Mouse (Mus musculus): ENCODE results near the gene Pomc.

Pomc gene

DNA sequence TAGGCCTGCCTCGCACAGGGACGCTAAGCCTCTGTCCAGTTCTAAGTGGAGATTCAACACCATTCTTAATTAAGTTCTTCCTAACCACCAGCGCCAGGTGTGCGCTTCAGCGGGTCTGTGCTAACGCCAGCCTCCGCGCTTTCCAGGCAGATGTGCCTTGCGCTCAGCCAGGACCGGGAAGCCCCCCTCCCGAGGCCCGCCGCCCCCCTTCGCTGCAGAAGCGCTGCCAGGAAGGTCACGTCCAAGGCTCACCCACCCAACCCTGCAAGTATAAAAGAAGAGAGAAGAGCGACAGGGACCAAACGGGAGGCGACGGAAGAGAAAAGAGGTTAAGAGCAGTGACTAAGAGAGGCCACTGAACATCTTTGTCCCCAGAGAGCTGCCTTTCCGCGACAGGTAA is at the start of gene Pomc:
Gene Pomc, plus strand, starts transcription at position 301 of the 400 bp plus-strand sequence.
- no peak for DNase-seq (ENCODE audit: low read depth, low spot score)

DNA sequence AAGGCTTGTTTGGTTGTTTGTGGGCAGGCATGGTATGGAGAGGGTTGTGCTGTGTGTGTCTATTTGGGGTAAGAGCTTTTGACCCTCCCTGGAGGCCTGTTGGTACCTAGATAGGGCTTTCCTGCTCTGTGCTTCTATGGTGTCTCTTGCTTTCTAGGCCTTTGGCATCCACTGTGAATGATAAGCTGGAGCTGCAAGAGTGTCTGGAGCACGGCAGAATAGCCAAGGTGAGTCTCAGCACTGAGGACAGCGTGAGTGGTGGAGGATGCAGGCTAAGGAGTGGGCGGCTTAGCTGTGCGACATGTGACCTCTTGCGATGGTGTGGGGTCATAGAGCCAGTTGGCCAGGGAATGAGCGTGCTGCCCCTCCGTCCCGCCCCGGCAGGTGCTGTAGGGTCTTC is 49.3 kb upstream of the Pomc start:
- DNase-seq (ENCODE audit: low read depth, low spot score): no peak

DNA sequence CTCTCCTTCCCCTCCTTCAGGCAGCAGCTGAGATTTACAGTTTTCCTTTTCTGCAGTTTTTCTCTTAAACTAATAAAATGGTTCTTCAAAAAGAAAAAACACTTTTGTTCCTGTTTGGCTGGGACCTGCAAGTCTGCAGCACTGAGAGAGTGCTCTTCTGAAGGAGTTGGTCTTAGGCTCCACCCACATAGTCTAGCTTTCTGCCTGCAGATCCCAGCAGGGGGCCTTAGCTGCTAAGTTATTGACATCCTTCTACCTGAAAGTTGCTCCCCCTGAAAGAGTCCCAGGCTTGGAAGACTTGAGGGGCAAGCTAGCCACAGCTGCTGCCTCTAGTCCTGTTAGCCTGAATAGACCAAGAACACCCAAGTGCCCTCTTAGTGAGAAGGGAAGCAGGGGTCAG is 48.4 kb upstream of the Pomc start:
- no peak for DNase-seq (ENCODE audit: low read depth, low spot score)

DNA sequence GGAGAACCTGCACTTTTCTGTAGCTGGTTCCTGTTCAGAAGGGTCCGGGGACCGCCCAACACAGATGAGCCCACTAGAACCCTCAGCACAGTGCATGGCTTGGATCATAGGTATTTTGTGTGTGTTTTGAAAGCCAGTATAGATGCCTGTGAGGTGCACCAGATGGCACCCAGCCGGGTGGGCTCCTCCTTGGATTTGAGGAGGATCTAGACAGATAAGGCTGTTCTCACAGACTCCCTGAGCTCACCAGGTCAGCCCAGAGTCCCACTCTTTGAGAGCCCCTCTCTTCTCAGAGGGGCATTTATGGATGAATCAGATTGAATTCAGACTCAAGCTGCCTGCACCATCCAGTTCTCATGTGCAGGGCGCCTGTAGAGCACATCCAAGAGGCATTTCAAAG is 47.7 kb upstream of the Pomc start:
- no peak for DNase-seq (ENCODE audit: low read depth, low spot score)

DNA sequence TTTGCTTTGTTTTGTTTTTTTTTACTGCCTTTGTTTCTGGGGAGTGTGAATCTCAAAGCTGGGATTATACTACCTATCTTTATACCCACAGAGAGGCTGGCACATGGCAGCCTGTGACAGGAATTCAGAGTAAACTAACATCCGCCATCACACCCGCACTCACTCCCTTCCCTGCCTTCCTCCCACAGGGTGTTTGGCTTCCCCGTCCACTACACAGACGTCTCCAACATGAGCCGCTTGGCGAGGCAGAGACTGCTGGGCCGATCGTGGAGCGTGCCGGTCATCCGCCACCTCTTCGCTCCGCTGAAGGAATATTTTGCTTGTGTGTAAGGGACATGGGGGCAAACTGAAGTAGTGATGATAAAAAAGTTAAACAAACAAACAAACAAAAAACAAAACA is 47.3 kb upstream of the Pomc start:
- no peak for DNase-seq (ENCODE audit: low read depth, low spot score)

DNA sequence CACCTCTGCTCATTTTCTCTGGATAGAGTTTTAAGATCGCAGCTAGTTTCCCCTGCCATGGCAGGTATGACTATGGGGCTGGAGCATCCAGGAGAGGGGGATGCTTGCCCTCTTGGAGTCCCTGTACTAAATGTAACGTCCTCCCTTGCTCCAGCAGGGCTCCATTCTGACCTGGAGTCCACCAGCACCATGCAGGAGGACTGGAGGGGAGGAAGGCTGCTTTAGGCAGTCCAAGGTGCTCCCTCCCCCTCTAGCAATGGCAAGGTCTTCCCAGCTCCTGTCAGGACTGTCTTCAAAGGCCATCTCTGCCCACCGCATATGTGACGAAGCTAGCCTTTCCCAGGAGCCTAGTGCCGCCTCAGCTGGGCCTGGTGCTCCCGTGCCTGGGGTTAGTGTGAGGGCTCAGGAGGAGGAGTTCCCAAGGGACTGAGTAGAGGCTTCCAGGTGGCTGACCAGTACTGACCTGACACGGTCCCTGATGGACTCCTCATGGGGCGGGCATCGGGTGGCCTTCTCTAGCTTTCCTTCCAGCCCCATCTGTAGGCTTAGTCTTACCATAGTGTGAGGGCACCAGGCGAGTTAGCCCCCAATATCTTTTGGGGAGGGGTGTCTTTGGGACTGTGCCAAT is 44.2 kb upstream of the Pomc start:
- DNase-seq (ENCODE audit: low read depth, low spot score): no peak

DNA sequence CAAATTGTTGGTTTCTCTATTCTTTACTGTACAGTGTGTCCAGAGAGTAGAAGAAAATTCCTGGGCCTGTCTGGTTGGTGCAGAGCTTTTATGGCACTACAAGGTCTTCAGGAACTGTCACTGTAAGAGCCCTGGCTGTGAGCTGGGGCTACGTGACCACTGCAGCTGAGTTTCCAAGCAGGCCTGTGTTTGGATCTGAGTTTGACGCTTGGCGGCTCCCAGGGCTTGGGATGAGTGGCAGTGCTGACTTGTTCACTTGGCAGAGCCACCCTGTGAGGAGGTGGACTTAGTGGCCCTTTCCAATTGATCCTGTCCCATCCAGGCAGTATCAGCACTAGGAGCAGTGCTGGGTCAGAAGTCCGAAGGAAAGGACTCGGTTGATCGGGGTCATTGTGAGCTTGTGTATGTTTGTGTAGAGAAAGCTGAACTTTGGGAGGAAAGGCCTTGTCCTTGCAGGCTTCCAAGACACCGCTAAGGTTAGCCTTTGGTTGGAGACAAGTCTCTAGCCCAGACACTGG is 42.9 kb upstream of the Pomc start:
- DNase-seq (ENCODE audit: low read depth, low spot score): no peak

DNA sequence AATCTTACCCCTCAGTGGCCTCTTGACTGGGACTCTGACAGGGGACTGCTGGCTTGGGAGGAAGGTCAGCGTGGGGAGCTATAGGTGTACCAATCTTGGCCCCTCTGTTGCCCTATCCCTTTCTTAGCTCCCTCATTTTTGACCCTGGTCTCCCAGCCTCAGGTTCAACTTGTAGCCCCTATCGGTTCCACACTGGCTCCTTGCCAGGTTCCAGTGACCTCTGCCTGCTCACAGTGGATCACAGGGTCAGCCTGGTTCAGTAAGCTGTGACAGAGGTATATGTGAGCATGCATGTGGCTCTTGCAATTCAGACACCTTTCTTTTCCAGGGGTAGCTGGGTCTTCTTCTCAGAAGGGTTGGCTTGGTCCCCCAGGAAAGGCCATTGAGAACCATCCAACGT is 38.9 kb upstream of the Pomc start:
- DNase-seq (ENCODE audit: low read depth, low spot score): no peak

DNA sequence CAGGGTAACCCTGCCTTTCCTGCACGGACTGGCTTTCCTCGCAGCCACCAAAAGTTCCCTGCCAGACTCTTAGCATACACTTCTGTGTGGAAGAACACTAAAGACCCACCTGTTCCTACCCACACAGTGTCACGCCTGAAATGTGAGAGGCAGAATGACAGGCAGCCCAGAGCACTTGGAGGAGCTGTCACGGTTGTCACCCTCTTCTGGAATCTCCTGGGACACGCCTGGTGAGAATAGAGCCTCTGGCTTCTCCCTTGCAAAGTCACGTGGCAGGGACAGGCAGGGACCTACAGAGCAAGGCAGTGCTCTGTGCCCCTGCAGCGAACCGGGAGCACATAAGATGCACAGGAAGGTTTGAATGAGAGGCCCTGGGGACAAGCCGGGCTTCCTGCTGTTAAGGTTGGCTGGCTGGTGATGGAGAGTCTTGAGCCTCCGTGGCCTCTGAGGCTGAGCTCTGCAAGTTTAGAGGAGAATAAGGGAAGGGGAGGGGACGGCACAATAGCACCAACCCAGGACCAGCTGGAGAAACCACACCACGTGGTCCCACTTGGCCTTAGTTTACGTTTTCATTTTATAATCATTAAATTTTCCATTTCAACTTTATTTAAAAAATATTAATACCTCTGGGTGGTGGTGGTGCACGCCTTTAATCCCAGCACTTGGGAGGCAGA is 36.9 kb upstream of the Pomc start:
- DNase-seq (ENCODE audit: low read depth, low spot score): peak; percentile 77

DNA sequence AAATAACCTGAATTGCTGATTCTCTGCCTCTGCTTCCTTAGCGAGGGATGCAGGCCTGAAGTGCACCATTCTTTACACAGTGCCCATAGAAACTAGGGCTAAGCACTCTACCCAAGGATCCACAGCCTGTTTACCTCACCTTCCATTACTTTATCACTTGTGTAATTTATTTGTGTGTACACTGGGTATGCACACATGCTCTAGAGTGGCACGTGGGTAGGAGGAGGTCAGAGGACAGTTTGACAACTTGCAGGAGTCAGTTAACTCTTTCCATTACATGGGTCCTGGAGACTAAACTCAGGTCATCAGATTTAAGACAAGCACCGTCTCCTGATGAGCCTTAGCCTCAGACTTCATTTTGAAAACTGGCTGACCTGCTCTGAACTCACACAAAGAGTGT is 36.2 kb upstream of the Pomc start:
- DNase-seq (ENCODE audit: low read depth, low spot score): no peak

DNA sequence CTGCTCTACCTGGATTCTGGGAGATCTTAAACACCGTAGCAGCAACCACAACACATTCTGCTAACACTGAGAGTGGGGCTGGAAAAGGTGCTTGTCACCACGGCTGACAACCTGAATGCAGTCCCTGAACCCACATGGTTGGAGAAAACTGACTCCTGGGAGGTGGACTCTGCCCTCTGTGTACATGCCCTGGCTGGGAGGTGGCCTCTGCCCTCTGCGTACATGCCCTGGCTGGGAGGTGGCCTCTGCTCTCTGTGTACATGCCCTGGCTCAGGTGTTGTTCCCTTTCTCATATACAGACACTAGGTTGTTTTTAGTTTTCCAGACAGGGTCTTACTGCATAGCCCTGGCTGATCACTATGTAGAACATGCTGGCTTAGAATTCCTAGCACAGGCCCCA is 35.3 kb upstream of the Pomc start:
- DNase-seq (ENCODE audit: low read depth, low spot score): no peak

DNA sequence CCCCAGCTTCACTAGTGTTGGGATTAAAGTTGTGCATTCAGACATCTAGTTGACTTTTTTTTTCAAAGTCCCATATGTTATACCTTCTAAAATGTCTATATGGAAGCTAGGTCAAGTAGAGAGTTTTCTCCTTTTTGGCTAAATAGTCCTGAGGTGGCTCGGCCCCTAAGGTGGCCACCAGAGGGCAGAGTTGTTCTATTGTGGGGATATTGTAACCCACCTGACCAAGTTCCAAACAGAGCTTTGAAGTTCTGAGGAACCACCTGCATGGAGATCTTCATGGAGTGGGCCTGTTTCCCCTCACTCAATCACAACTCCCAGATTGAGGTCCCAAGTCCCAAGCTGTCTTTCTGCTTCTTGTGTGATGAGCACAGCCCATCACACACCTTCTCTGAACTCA is 28.6 kb upstream of the Pomc start:
- DNase-seq (ENCODE audit: low read depth, low spot score): peak; percentile 79

DNA sequence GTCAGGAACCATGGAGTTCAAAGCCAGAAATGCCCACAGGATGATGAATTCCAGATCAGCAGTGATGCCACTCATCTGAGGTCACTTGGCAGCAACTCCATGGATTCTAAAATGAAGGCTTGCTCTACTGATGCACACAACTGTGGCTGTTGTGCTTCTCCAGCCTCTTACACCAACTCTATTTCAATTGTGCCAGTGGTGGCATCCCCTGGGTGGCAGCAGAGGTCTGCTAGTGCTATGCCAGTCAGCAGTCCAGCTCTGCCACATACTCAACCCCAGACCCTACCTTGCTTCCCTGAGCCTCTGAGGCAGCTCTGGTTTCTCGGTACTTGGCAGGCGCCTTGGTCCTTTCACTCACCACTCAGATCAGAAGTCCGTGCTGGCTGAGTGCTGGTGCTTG is 25.9 kb upstream of the Pomc start:
- peak; percentile 83 for DNase-seq (ENCODE audit: low read depth, low spot score)

DNA sequence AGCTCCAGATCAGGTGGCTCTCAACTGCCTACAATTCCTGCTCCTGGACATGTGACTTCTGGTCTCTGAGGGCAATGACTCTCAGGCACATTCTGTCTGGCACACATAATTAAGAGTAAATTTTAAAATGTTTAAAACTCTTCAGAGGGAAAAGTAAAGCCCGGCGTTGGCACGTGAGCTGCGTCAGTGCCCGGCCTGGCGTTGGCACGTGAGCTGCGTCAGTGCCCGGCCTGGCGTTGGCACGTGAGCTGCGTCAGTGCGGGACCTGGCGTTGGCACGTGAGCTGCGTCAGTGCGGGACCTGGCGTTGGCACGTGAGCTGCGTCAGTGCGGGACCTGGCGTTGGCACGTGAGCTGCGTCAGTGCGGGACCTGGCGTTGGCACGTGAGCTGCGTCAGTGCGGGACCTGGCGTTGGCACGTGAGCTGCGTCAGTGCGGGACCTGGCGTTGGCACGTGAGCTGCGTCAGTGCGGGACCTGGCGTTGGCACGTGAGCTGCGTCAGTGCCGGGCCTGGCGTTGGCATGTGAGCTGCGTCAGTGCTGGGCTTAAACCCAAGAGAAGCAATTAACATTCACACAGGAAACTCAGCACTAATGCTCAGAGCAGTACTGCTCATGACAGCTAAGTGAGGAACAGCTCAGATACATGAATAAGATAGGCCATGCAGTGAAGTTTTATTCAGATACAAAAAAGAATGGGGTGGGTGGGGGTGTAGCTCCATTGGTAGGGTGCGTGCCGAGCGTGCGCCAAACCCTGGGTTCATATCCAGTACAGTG is 24.5 kb upstream of the Pomc start:
- peak; percentile 87 for DNase-seq (ENCODE audit: low read depth, low spot score)

DNA sequence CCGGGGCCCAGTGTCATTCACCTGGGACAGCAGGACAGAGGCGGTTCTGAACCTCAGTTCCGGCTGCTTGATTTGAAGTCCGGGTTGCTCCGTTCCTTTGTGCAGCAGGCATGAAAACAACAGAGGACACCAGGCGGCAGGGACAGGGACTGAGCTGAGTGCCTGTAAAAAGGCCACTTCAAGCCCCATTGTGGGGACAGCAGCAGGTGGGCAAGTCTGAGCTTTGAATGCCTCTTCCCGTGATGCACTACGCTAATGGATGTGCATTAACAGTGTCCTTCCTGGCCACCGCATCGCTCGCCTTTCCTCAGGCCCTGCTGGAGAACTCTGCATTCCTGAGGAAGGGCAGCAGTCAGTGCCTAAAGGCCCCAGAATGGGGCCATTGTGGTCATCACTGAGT is 12.7 kb upstream of the Pomc start:
- DNase-seq (ENCODE audit: low read depth, low spot score): no peak

DNA sequence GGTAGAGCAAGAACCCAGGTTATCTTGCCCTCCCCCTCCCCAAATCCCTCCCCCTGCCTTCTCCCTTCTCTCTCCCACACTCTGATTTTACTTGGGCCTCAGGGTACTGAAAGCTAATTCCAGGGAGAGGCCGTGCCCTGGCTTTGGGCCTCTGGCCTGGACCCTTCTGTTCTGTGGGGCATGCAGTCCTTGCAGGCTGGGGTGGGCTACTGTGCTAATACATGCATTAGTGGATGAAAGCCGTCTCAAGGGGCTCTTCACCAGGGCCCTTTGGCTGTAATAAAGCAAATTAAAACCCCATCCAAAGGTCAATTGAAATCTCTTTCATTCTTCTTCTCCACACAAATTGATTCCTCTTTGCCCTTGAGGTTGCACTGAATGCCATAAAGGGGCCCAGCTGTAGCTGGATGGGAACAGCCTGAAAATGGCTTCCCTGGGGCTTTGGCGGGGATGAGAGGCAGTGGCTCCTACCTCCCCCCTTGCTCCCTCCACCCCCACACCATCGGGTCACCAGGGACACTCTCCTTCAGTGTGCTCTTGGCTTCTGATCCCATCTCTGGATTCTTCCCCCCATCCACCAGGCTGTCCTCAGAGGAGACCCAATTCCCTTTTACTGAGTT is 10.2 kb upstream of the Pomc start:
- DNase-seq (ENCODE audit: low read depth, low spot score): no peak

DNA sequence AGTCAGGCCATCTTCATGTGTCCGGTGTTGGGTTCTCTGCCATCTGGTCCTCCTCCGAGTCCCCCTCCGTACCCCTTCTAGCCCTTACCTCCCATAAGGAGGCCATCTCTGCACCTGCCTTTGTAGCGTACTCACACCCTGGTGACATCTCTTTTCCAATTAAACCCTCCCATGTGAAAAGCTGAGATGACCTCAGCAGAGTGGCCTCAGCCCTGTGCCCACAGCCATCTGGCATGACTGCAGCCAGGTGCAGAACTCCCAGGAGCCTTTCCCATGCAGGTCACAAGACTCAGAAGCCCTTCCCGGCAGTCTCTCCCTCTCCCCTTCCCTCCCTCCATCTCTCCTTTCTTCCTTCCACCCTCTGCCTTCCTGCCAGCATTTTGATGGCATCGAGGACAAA is 7.2 kb upstream of the Pomc start:
- DNase-seq (ENCODE audit: low read depth, low spot score): peak; percentile 63

DNA sequence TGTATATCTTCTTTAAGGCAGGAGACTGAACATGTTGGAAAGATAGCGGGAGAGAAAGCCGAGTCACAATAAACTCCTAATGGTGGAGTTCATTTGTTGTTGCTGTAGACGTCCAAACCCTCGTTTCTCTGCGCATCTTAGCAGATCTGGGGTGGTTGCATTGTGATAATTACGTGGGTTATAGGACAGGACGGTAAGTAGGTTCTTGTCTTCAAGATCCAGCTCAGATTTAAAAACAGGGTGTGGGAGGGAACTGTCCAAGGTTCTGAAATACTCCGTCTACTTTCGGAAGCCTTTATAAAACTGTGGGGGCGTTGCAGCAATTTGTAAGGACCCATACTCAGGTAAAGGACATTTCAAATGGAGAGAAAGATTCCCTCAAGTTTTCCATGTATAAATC is 620 bp downstream of the Pomc start:
- no peak for DNase-seq (ENCODE audit: low read depth, low spot score)

DNA sequence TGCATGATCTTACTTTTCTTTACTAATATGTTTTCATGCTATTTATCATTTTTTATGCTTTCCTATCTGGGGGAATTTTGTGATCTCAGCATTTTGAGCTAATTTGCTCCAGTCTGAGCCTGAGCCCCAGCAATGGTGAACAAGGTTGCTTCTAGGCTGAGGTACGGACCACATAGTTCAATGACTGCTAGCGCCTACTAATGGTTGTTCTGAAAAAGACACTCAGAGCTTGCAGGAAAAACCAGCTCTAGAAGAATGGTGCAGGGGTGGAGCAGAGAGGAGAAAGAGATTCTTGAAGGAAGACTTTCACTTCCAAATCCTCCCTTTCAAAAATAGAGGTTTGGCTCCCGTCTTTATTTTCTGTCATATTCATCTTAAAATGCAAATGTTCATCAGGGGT is 1.6 kb downstream of the Pomc start:
- DNase-seq (ENCODE audit: low read depth, low spot score): peak; percentile 53

DNA sequence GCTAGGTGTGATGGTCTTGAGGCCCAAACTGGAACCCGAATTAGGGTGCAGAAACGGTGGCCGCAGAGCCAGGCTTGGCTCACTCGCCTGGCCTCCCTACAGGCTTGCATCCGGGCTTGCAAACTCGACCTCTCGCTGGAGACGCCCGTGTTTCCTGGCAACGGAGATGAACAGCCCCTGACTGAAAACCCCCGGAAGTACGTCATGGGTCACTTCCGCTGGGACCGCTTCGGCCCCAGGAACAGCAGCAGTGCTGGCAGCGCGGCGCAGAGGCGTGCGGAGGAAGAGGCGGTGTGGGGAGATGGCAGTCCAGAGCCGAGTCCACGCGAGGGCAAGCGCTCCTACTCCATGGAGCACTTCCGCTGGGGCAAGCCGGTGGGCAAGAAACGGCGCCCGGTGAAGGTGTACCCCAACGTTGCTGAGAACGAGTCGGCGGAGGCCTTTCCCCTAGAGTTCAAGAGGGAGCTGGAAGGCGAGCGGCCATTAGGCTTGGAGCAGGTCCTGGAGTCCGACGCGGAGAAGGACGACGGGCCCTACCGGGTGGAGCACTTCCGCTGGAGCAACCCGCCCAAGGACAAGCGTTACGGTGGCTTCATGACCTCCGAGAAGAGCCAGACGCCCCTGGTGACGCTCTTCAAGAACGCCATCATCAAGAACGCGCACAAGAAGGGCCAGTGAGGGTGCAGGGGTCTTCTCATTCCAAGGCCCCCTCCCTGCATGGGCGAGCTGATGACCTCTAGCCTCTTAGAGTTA is 5.2 kb downstream of the Pomc start:
- peak; percentile 98 for DNase-seq (ENCODE audit: low read depth, low spot score)

DNA sequence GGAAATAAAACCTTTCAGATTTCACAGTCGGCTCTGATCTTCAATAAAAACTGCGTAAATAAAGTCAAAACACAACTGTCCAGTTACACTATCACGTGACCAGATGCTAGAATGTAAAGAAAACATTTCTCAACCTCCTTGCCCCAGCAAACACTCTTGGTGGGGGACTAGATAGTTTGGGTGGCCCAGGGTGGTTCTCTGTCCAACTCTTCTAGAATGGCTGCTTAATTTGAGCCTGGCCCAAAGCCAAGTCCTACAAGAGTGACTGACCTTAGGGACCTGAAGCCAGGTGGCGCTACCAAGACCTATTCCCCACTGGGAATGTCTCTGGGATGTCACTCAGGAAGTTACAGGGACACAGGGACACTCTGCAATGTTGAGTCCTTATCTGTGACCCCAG is 5.8 kb downstream of the Pomc start:
- peak; percentile 54 for DNase-seq (ENCODE audit: low read depth, low spot score)

DNA sequence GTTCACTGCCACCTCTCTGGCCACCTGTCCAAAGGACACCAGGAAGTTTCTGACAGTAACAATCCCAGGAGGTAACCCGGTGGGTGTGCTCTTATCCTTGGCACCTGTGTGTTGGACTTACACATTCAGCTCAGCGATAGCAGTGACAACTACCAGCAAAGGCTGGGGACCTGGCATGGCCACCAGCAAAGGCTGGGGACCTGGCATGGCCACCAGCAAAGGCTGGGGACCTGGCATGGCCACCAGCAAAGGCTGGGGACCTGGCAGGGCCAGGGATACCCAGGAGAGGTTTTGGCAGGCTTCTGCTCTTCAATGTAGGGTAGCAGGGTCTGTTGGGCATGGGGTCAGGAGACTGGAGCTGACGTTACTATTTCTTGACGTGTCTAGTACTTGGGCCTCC is 12.4 kb downstream of the Pomc start:
- DNase-seq (ENCODE audit: low read depth, low spot score): no peak
